Mouse (Mus musculus): ENCODE results near the gene Cntn5. TPM values are rescaled to one million over a fixed set of nuclear protein-coding genes. Genes with fewer than 3 reads are reported as not detected.

Gene Cntn5
- polyA plus RNA-seq, 1 experiment: not detected

DNA sequence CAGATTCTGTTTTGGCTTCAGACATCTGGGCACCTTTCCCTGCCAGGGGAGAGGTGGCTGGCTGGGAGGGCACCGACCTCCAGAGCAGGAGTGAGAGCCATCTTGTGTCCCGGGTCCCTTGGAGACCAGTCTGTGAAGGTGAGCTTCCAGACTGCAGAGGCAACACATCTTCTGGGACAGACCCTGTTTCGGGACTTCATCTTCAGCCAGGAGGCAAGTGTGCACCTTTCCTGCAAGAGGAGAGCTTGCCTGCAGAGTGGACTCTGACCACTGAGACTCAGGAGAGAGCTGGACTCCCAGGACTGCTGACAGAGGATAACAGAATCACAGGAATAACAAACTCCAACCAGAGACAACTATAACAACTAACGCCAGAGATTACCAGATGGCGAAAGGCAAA lies 1195.9 kb downstream of the Cntn5 start:
- TF ChIP-seq POLR2A (IDR thresholded peaks at IDR 0.05; ENCODE audit: low read depth, low read length) (no peak), CTCF (IDR thresholded peaks at IDR 0.05; ENCODE audit: borderline replicate concordance, insufficient read depth, low read length) (no peak)
- H3K4me1 ChIP-seq (ENCODE audit: control insufficient read depth, insufficient read depth, low read length): no peaks in the 10 kb centered on the region
- no peak overlapping the region for H3K4me3 ChIP-seq (ENCODE audit: insufficient read depth, low read length)
- no peak overlapping the region for H3K27ac ChIP-seq (ENCODE audit: insufficient read depth, low read length)

DNA sequence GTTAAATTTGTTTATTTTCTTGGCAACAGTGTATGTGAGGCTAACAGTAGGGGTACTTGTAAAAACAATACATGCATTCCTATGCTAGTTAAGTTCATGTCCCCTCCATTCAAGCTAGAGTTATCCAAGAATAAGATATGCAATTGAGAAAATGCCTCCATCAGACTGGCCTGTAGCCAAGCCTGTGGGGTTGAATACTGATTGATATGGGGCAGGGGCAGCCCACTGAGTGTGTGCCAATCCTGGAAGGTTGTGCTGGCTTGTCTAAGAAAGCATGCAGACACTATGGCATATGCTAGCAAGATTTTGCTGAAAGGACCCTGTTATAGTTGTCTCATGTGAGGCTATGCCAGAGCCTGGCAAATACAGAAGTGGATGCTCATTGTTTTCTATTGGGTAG lies 1196.8 kb downstream of the Cntn5 start:
- TF ChIP-seq POLR2A (IDR thresholded peaks at IDR 0.05; ENCODE audit: low read depth, low read length) (no peak), CTCF (IDR thresholded peaks at IDR 0.05; ENCODE audit: borderline replicate concordance, insufficient read depth, low read length) (no peak)
- H3K27ac ChIP-seq (ENCODE audit: insufficient read depth, low read length): no peak overlapping the region
- no peak overlapping the region for H3K4me3 ChIP-seq (ENCODE audit: insufficient read depth, low read length)
- no peaks in the 10 kb centered on the region for H3K4me1 ChIP-seq (ENCODE audit: control insufficient read depth, insufficient read depth, low read length)

DNA sequence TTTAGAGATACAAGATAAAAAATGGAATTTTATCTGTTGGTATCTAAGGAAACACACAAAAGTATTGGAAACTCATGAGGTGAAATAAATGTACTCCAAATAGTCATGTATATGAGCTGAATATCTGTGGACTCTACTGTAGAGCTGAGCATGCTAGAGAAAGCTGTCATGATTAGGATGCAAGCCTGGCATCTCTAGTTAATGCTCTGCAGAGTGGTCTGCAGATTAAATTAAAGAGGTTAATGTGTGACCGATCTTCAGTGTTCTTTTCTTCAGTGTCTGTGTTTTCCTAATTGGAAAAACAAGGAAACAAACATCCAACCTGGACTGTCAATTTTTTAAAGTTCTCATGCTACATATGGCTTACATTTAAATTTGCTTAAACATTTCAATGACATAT lies 1199.4 kb downstream of the Cntn5 start:
- H3K4me1 ChIP-seq (ENCODE audit: control insufficient read depth, insufficient read depth, low read length): no peaks in the 10 kb centered on the region
- H3K27ac ChIP-seq (ENCODE audit: insufficient read depth, low read length): no peak overlapping the region
- TF ChIP-seq POLR2A (IDR thresholded peaks at IDR 0.05; ENCODE audit: low read depth, low read length) (no peak), CTCF (IDR thresholded peaks at IDR 0.05; ENCODE audit: borderline replicate concordance, insufficient read depth, low read length) (no peak)
- no peak overlapping the region for H3K4me3 ChIP-seq (ENCODE audit: insufficient read depth, low read length)

DNA sequence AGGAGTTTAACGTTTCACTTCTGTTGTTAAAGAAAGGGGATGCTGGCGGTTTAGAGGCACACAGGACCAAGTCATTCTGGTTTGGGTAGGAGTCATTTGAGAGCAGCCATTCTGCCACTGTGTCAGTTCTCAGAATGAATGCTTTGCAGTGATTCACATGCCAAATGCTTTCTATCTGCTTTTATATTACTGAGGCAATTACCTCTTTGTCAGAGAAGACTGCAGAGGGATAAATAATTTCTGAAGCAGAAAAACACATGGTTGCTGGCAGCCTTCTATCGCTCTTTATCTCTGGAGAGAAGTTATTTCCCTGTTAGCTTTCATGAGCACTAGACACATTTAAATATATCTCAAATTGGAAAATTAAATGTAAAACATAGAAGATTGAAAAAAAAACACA lies 1207.9 kb downstream of the Cntn5 start:
- TF ChIP-seq POLR2A (IDR thresholded peaks at IDR 0.05; ENCODE audit: low read depth, low read length) (no peak), CTCF (IDR thresholded peaks at IDR 0.05; ENCODE audit: borderline replicate concordance, insufficient read depth, low read length) (no peak)
- no peaks in the 10 kb centered on the region for H3K4me1 ChIP-seq (ENCODE audit: control insufficient read depth, insufficient read depth, low read length)
- no peak overlapping the region for H3K27ac ChIP-seq (ENCODE audit: insufficient read depth, low read length)
- no peak overlapping the region for H3K4me3 ChIP-seq (ENCODE audit: insufficient read depth, low read length)

DNA sequence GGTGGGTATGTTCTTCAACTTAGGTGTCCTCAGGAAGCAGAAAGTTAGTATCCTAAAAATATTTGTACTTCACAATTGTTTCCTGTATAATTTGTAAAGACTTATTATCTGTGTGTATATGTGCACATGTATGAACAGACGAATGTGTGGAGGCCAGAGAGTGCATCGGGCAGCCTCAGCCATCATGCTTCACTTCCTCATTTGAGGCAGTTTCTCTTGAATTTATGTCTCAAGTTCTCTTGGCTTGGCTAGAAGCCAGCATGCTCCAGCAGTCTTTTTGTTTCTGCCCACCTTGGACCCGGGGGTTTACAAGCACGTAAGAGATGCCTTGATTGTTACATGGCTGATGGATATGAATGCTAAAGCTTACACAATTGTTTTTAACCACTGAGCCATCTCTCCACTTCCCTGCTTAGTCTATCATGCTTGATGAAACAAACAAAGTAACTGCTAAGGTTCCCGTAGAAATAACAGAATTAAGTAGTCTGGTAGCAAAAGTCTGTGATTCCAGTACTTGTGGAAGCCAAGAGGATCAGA lies 1222.2 kb downstream of the Cntn5 start:
- TF ChIP-seq CTCF (IDR thresholded peaks at IDR 0.05; ENCODE audit: borderline replicate concordance, insufficient read depth, low read length) (no peak), POLR2A (IDR thresholded peaks at IDR 0.05; ENCODE audit: low read depth, low read length) (no peak)
- Histone ChIP-seq H3K4me1 (ENCODE audit: control insufficient read depth, insufficient read depth, low read length) (no peaks in the 10 kb centered on the region), H3K4me3 (ENCODE audit: insufficient read depth, low read length) (no peak overlapping the region), H3K27ac (ENCODE audit: insufficient read depth, low read length) (no peak overlapping the region)

DNA sequence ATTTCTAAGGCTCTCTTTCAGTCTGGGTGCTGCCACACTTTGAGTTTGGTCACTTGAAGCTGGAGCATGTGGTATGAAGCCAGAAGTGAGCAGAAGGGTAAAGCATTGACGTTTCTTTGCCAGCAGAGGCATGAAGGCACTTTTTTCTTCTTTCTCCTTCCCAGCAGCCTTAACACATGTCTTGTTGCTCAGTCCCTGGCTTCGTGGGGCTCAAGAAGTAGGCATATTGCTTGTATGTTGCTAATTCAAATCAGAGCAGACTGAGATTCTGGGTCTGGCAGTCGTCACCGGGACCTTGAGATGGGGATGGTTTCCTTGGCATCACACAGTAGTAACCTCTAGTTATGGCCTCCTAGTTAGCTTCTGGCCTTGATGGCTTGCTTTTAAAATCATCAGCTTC lies 1228.5 kb downstream of the Cntn5 start:
- TF ChIP-seq CTCF (IDR thresholded peaks at IDR 0.05; ENCODE audit: borderline replicate concordance, insufficient read depth, low read length) (no peak), POLR2A (IDR thresholded peaks at IDR 0.05; ENCODE audit: low read depth, low read length) (no peak)
- H3K4me1 ChIP-seq (ENCODE audit: control insufficient read depth, insufficient read depth, low read length): peaks cover 3% of the 10 kb centered on the region; the same call in 1 of the 2 replicates
- H3K4me3 ChIP-seq (ENCODE audit: insufficient read depth, low read length): no peak overlapping the region
- no peak overlapping the region for H3K27ac ChIP-seq (ENCODE audit: insufficient read depth, low read length)

DNA sequence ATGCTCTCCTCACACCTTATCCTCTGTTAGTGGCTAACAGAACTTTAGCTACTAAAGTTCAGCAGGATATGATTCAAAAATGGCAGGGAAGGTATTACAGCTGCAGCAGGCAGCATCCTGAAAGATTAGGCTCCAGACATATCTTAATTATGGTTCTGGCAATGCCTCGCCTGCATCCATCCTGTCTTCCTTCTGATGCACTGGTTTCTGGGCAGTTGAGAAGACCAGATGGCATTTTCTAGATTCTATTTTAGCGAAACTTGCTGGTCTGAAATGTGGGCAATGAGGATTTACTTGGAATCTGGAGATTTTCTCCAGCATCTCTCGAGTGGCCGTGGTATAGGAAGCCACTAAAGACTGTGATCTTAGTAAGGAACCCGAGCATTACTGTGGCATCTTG lies 1230.0 kb downstream of the Cntn5 start:
- TF ChIP-seq POLR2A (IDR thresholded peaks at IDR 0.05; ENCODE audit: low read depth, low read length): no peak
- Histone ChIP-seq H3K4me1 (ENCODE audit: control insufficient read depth, insufficient read depth, low read length) (peaks cover 3% of the 10 kb centered on the region; the same call in 1 of the 2 replicates), H3K4me3 (ENCODE audit: insufficient read depth, low read length) (no peak overlapping the region), H3K27ac (ENCODE audit: insufficient read depth, low read length) (no peak overlapping the region)

DNA sequence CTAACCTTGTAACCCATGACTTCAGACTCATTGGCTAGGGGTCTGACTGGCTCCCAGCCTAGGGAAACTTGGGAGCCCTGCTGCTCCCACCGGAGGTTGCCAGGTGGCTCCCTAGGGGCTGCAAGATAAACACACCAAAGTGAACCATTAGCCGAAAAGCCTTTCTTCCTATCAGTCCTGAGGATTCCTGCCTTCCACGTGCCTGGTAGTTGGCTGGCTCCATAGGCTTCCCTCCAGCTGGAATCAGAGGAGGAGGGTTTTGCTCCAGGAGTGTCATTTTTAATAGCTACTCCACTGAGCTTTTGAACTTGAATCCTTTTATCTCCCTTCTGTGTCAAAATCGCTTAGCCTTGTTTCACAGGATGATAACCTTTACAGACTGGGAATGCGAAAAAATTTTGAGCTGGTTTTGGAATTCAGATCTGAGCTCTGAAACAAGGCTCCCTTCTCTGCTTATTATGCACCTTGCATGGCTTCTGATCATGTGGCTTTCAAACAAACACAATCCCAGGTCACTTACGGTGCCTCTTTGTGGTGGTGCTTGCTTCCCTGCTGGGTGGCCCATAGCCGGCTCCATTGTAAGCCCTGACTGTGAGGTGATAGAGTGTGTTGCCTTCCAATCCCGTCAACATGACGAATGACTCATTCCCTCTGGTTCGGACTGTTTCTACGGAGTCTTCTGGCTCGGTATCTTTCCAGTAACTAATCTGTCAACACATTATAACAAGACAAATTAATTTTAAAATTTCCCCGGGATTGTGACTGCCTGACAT lies 1231.1 kb downstream of the Cntn5 start:
- no peak overlapping the region for H3K4me3 ChIP-seq (ENCODE audit: insufficient read depth, low read length)
- H3K4me1 ChIP-seq (ENCODE audit: control insufficient read depth, insufficient read depth, low read length): peaks cover 3% of the 10 kb centered on the region; the same call in 1 of the 2 replicates
- no peak overlapping the region for H3K27ac ChIP-seq (ENCODE audit: insufficient read depth, low read length)
- TF ChIP-seq CTCF (IDR thresholded peaks at IDR 0.05; ENCODE audit: borderline replicate concordance, insufficient read depth, low read length): no peak
- no peak for TF ChIP-seq POLR2A (IDR thresholded peaks at IDR 0.05; ENCODE audit: low read depth, low read length)

DNA sequence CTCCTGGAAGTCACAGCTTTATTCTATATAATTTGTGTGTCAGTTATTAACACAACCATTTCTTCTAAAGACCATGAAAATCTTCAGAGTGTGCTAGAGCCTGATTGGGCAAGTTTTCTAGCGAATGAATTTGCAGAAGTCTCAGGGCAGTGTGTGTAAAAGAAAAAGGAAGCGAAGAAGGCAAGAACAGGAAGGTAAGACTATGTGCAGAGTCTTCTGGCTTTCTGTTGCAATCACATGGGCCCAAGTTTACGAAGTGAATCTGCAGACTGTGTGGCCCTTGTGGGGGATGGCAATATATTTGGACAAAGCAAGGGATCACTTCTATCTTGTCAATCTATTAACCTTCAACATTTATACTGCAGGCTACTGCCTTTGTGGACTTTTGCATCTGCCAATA lies 1251.1 kb downstream of the Cntn5 start:
- H3K4me1 ChIP-seq (ENCODE audit: control insufficient read depth, insufficient read depth, low read length): no peaks in the 10 kb centered on the region
- no peak overlapping the region for H3K4me3 ChIP-seq (ENCODE audit: insufficient read depth, low read length)
- no peak overlapping the region for H3K27ac ChIP-seq (ENCODE audit: insufficient read depth, low read length)
- no peak for TF ChIP-seq POLR2A (IDR thresholded peaks at IDR 0.05; ENCODE audit: low read depth, low read length)
- no peak for TF ChIP-seq CTCF (IDR thresholded peaks at IDR 0.05; ENCODE audit: borderline replicate concordance, insufficient read depth, low read length)

DNA sequence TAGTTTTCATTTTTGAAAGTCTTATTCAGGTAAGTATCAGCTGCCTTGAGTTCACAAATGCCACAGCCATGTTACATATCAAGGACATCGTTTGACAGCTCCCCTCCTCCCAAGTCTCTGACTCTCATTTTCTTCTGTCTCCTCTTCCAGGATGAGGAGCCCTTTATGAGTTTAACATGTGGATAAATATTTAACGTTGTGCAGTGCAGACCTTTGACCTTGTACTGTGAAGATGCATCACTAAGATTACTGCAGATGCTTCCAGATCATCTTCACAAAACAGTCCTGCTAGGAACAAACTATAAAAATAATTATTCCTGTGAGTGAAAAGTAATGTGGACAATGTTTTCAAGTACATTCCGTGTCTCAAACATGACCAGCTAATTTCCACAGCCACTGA lies 1257.2 kb downstream of the Cntn5 start:
- TF ChIP-seq CTCF (IDR thresholded peaks at IDR 0.05; ENCODE audit: borderline replicate concordance, insufficient read depth, low read length): no peak
- no peak for TF ChIP-seq POLR2A (IDR thresholded peaks at IDR 0.05; ENCODE audit: low read depth, low read length)
- no peaks in the 10 kb centered on the region for H3K4me1 ChIP-seq (ENCODE audit: control insufficient read depth, insufficient read depth, low read length)
- H3K27ac ChIP-seq (ENCODE audit: insufficient read depth, low read length): no peak overlapping the region
- H3K4me3 ChIP-seq (ENCODE audit: insufficient read depth, low read length): no peak overlapping the region
